Mouse (Mus musculus) mouse trophoblast stem cell (cell line): ENCODE results near the gene Git2.

Experiments
- in situ Hi-C, 2 experiments: fragments of 300-500 bp; cut with MseI, MboI; formaldehyde crosslinking; loops; 2 replicates in 1 of 2; 3 replicates in 1 of 2; pipeline ENCODE4 v1.15.1; 2025

Git2 gene

DNA sequence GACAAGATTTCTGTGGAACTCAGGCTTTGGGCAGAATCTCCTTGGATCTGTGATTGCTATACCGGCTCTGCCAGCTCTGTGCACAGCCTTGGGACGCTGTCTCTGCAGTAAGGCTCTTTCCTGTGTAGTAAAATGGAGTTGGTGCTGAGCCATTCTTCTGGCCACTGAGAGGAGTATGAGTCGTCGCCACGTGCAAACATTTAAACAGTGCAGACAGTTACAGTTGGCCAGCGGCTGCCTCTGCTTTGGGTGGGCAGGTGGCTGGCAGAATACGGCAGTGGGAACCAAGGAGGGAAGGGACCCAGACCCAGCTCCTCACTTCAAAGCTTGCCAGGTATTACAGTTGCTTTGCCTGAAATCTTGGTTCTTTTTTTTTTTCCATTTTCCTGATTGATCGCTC is 21.9 kb upstream of the Git2 start:
- in situ Hi-C loops: no loop called here

DNA sequence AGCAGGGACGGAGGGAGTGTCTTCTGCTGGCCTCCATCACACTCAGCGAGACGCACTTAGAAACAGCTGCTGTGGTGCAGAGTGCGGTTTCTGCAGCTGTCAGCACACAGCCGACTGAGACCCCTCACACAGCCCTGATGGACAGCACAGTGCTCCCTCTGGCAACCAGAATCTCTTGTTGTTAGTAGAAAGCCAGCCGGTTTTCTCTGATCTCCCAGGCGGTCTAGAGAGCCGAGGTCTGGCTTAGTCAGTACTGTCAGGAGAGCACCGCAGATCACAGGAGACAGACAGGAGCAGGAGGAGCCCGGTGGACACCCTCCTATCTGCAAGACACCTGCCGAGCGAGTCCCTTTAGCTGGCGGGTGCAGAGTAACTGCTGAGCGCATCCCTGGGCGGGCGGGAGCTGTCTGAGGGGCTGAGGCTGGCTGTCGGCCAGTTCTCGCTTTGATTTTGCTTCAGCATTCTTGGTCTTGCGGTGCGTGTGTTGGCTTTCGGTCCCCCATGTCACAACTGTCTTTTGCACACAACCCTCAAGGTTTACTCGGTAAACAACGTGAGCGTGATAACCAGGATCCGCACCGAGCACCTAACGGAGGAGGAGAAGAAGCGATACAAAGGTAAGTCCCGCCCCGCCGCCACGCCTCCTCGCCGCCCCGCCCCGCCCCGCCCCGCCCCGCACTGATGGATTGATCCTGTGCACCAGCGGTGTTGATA is 21.1 kb upstream of the Git2 start:
- in situ Hi-C loops: no loop called here

DNA sequence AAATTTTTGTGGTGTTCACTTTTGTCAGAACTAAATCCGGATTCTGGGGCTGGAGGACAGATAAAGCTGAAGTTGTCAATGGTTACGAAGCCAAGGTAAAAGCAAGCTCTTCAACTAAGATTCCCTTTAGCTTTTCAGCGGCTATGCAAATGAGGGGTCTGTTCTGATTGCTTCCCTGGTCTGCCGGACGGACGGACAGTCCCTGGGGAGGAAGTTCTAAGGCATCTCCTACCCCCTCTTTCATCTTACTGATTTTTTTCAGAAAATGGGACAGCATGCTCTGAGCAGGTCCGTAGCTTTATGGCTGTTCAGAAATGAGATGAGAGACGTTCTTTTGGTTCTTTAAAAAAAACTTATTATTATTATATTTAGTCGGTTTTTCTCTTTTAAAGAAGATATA is 20.3 kb upstream of the Git2 start:
- in situ Hi-C loops: no loop called here

DNA sequence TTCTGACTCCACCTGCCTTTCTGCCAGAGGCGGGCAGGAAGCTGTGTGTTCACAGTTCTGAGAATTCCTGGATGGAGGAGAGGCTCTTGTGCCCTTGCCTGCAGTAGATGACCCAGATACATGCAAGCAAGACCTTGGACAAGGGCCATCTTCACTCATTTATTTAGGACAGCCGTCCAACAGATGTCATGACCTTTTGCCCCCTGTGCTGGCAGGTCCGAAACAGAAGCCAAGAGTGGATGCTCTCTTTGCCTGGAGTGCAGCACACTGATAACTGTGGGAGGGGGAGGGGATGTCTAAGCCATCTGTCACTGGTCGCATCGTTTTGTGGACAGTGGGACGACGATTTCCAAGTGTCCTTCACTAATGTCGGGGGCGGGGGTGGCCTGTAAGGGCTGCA is 19.9 kb upstream of the Git2 start:
- in situ Hi-C loops: no loop called here

DNA sequence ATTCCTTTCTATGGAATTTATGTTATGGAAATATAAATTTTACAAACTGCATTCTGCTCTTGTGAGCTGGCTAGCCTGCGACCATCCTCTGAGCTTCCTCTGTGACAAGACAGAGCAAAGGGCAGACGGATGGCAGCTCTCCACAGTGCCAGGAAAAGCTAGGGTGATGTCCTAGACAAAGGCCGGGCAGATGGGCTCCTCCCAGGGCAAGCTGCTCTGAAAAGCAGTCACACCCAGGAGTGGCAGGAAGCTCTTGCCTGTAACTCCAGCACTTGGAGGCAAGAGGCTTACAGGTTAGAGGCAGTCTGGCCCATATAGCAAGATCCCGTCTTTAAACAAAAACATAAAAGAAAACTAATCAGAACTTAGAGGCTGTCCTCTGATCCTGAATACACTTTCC is 19.3 kb upstream of the Git2 start:
- in situ Hi-C loops: no loop called here

DNA sequence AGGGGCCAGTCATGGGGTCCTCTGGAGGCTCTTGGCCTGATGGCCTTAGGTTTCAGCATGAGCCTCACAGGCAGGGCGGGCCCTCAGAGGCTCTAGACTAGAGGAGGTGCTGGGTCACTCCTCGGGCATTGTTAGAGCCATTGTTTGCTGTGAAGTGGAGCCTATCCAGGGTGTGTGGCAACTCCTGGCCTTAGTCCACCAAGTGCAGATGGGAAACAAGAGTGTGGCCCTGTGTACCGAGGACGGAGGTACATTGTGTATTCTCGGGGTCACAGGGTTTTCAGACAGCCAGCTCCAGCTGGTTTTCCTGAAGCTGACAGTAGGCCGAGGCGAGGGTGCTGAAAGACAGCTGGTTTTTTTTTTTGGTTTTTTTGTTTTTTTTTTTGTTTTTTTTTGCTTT is 18.0 kb upstream of the Git2 start:
- in situ Hi-C loops: no loop called here

DNA sequence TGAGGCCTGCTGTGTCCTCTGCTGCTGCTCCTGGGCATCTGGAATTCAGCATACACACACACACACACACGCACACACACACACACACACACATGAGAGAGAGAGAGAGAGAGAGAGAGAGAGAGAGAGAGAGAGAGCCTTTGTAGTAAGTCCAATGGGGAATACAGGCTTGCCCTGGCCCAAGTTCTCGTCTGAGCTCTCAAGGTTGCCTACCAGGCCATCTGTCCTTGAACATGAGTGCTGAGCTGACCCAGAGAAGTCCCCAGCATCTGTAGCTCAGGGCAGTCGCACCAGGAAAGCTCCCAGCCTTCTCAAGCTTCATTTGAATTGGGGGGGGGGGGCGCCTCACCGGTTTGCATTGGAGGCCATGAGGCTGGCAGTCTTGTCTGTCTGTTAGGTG is 9.9 kb upstream of the Git2 start:
- in situ Hi-C loops: no loop called here

DNA sequence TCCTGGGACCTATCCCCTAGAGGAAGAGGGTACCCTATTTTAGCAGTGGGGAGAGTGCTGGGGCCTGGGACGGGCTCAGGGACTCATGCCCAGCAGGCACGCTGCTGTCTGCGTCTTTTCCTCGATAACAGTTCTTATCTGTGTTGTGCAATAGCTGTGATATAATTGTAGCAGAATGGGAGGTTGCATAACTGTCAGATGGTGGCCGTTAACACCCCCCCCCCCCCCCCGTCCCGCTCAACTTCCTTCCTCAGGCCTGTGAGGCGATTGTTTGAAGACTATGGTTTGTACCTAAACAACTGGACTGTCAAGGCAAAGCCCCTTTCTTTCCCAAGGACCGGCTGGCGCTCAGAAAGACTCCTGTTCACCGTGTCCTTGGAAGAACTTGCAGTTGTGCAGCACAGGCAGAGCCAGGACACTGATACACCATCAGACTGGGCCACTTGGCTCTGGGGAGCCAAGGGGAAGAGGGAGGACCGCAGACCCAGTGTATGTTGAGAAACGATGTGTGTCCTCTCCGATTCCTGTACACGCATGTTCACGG is 9.4 kb upstream of the Git2 start:
- in situ Hi-C loops: no loop called here

DNA sequence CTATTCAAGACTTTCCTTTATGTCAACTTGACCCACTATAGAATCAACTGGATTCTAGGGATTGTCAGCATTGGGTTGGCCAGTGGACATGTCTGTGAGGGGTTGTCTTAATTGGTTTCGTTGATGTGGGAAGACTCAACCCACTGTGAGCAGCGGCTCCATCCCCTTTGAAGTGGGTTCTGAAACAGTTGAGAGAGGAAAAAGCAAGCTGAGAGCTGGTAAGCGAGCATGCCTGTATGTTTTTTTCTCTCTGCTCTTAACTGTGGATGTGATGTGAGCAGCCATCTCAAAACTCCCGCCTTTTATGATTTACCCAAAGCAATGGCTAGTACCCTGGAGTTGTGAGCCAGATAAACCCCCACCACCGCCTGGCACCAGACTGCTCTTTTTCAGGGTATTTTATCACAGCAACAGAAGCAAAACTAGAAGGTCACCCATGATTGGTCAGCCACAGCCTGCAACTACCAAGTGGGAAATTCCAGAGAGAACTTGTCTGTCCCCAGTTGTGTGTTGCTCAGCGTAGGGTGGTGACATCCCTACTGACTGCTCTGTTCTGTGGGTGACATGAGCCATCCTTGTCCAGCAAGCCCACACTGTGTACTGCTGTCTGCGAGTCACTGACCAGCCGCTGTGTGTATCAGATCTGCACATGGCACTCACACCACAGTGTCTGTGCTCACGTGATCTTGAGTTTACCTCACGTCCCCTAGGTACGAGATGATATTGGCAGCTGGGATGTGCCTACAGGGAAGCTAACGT is 8.3 kb upstream of the Git2 start:
- in situ Hi-C loops: no loop called here

DNA sequence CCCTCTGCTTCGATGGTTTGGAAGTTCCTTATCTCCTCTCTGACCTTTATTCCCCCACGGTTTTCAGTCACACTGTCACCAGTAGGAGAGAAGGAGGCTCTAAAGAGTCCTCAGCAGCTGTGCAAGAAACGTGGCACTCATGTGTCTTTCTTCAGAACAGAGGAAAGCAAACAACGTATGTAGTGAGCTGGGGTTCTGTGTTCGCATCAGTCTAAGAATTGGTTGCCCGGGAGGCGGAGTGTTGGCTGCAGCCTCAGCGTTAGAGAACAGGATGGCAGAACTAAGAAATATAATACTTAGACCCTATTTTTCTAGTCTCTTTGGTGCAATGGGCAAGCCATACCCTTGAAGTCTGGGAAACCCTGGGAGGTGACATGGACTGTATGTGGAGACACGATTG is 7.7 kb upstream of the Git2 start:
- in situ Hi-C loops: no loop called here

DNA sequence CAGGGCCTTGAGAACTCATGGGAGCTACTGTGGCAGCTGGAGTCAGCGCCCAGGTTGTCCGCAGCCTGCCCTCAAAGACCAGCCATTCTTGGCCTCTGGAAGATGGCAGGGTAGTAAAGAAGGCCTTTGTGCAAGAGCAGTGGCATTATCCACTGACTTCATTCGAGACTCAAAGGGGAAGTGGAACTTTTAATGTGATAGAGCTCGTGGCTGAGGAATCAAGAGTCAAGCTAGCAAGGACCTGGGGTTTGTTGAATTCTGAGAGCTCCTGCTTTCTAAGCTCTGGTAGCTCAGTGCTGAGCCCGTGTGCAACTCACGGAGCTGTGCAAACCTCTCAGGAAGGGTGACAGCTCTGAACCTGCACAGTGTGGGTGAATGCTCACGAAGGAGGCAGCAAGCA is 5.6 kb upstream of the Git2 start:
- in situ Hi-C loops: no loop called here

DNA sequence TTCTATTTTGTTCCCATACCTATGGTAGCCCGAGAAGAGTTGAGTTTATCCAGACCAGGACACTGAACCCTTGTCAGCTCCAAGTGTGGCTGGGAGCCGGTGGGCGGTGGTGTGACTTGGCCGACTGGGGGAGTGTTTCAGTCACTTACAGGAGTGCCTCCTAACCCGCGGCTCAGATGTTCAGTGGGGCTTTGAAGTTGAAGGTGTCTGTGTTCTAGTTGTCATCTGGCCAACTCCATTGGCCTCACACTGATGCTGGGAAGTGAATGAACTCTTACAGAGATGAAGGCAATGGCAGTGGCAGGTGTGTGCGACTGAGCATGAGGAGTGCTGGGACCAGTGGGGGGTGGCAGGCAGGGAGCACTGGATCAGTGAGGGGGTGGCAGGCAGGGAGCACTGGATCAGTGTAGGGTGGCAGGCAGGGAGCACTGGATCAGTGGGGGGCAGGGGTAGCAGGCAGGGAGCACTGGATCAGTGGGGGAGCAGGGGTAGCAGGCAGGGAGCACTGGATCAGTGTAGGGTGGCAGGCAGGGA is 4.7 kb upstream of the Git2 start:
- in situ Hi-C loops: no loop called here

DNA sequence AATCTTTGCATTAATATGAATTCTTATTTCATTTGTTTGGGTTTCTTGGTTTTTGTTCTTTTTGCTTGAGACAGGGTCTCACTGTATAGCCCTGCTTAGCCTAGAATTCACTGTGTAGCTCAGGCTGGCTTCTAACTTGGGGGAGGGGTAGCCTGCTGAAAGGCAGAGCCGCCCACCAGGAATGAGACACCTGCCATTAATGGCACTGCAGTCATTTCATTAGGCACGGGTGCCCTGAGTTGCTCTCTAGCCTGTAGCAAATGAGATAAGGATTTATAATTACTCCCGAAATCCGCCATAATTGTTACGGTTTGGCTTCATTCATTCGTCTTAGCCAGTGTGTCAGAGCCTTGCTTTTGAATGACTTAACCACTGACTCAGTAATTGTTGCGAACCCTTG is 857 bp upstream of the Git2 start:
- in situ Hi-C loops: no loop called here

DNA sequence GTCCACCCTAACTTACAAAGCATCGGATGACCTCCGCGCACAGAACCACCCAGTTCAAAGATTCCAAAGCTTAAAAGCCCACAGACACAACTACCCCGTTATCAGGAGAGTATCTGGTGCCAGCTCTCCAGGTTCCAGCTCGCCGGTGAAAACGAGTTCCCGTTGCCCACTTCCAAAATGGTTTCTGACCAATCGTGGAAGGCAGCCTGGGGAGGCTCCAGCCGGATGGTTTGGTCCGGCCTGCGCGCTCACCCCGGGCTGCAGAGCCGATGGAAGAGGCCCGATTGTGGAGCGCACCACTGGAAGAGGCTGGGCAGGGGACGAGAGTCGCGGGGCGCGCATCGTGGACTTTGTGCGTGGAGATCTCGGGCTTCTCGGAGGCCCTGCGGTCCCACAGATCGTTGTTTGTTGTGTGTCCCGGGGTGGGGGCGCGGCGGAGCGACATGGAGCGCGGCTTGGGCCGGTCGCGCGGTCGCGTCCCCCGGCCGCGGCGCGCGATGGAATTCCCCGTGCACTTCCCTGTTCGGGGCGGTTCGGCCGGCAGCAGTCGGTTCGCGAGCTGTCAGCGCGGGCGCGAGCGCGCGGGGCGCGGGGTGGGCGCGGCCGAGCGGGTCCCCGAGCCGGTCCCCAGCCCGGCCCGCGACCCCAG is 790 bp downstream of the Git2 start, which contains the start of gene Ankrd13a:
Gene Ankrd13a (plus strand): TSS at position 275 of the 649 bp plus-strand sequence.
- in situ Hi-C loops: no loop called here

DNA sequence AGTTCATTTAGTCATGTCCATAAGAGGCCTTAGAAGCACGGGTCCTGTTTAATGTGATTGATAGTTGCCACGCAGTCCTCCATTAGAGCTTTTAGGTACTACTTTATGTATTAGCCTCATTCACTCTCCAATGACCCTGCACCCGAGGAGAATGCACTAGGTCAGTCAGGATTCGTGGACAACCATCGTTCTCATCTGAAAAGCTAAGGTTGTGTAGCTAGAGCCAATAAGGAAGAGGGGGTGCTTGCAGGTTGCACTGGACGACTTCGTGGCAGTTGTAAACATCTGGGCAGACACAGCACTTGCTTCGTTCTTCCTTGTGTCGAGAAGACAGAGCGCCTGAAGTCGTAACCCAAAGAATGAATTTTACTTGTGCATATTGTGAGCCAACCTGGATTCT is 1.5 kb downstream of the Git2 start:
- in situ Hi-C loops: no loop called here

DNA sequence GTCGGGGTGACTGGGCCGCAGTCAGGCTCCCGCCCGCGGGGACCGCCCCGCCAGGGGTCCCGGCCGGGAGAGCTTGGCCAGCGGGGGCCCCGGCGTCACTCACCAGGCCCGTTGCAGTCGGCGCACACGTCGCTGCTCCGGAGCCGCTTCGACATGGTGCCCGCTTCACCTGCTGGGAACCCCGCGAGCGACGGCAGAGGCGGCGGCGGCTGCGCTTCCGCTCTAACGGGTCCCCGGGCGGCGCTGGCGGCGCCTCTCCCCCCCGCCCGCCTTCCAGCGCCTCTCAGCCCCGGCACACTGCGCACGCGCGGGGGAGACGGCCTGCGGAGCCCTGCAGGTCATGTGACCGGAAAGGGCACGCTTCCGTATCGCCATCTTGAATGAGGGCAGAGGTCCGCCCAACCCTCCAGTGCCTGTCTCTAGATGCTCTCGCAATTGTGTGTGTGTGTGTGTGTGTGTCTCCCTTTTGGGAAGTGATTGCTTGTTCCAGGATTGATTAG is 2.1 kb downstream of the Git2 start:
- in situ Hi-C loops: no loop called here

DNA sequence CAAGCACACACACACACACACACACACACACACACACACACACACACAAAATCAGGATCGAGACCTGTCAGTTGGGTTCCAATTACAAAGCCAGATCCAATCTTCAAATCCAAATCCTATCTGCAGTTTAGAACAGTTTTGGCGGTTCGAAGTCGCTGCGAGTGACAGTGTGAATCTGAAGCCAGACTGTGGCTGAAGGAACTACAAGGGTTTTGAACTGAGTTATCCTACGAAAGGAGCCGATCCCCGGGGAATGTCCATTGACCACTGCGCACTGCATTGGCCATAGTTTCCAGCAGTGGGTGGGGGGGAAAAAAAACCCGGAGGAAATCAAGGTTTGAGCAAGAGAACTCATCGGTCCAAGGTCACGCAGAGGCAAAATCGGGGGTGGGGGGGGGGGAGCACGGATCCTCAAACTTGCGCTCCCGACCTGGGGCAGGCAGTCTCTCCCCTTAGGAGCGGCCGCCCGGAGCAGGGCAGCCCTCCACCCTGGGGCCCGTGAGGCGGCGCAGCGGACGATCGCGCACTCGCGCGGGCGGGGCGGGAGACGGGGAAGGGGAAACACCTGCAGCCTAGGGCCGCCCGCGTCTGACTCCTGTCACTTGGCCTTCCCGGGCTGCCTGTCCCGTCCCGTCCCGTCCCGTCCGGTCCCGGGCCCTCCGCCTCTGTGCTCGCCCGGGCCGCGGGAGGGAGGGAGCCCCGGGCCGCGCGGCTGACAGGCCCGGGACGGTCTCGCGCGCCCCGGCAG is 2.7 kb downstream of the Git2 start:
- in situ Hi-C loops: no loop called here

DNA sequence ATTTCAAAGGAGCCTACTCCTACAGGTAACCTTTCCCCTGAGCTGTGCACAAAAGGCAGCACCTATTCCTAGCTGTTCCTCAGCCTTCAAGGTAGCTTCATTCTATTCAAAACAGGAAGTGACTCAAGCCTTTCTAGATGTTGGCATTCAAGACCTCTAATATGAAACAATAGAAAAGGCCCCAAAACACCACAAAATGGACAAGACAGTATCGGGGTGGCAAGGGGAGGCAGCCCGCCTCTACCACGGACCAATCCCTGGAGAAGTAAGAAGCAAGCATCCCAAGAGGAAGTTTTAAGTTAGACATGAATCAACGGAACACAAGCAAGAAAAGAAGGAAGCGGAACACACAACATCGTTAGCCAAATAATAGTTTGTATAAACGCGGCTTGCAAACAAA is 3.5 kb downstream of the Git2 start:
- in situ Hi-C loops: no loop called here

DNA sequence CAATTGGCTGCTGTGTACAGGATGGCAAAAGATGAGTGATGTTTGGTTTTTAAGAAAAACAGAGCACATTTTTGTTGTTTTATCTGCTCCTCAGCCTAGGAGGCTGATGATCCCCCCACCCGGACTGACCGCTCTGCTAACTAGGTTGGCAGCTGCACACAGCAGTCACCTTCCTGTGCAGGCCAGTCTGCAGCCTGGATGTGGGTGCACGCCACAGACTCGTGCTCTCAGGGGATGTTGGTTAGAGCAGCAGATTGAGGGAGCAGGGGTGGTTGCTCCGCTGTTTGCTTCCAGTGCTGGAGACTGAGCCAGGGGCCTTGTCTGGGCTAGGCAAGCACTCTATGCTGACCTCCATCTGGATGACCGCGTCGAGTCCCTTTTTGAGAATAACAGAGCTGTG is 5.5 kb downstream of the Git2 start:
- in situ Hi-C loops: no loop called here

DNA sequence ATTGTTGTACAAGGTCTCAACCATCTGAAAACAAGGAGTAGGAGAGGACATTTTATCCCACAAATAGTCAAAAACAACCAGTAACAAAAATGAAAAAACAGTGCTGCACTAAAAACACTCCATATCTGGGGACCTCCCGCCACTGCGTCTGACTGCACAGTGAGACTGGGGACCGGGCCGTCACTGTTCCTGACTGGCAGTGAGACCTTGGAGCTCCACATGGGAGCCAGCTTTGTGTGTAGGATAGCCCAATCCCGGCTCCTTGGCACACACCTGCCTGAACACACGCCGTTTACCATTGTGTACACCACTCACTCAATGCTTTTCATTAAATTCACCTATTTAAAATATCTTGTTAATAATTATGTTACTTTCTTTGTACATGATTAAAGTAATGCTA is 8.1 kb downstream of the Git2 start:
- in situ Hi-C loops: no loop called here

DNA sequence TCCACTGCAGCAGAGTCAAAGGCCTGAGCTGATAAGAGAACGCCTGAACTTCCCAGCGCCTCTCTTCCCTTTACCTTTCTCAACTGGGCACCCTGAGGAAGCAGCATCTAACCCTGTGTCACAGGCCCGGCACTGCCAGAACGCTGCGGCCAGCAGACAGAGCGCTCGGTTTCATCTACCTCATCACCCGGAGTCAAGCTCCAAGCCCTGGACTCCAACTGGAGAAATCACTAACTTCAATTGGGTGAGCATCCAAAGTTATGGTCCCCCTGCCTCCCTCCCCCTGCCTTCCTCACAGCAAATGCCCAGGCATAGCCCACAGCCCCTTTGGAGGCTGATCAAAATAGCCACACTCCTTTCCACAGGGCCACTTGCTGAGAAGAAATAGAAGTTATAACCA is 8.6 kb downstream of the Git2 start:
- in situ Hi-C loops: no loop called here
